Mouse (Mus musculus) megakaryocyte, embryonic 14.5 days (primary cell): Measurements from ENCODE around the gene Relt.

Experiments
- FLI1 ChIP-seq: IDR thresholded peaks from 2 replicates; pipeline ENCODE4 v1.6.1; 2012; ENCODE audit warnings: low read length, inconsistent platforms, mixed read lengths
- GATA1 ChIP-seq: IDR thresholded peaks from 3 replicates; pipeline ENCODE4 v1.6.1; 2012; ENCODE audit warnings: mixed read lengths, low read length, inconsistent platforms, borderline replicate concordance

DNA sequence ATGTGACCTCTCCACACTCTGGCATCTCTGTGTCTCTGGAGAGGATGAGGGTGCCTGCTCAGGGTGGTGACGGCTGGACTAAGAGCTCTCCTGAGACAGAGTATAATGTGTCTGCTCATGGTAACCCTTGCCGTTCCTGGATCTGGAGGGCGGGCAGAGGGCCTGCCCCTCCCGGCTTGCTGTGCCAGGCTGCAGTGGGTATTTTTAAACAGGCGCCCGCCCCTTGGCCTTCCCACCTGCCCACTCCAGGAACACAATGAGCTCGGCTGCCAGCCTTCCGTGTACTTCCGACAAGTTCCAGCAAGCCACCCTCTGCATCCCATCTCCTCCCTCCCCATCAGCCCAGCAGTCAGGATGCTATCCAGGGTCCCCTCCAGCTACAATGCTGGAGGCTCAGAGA lies 48.5 kb upstream of the Relt start:
- TF ChIP-seq GATA1 (no peak), FLI1 (no peak)
